Mouse (Mus musculus) heart, adult 18-20 months (tissue): ENCODE results near the gene Eps8l2. TPM values are rescaled to one million over a fixed set of nuclear protein-coding genes. Genes with fewer than 3 reads are reported as not detected.

Experiments used
- DNase-seq, 2 experiments: peaks; one replicate each; pipeline ENCODE4 v3.0.0; 2021 to 2022; ENCODE audit warnings: mixed read lengths in 1 of 2
- long read RNA-seq, 2 experiments: library from polyadenylated mRNA; stranded (forward); transcript quantifications; one replicate each; pipeline ENCODE4 v2.0.0; 2021
- total RNA-seq, 2 experiments: library from RNA; stranded (reverse); gene quantifications; 2 replicates each; pipeline ENCODE4 v1.2.3; 2021

Eps8l2 gene
- total RNA-seq, result 1 to 10 TPM; 1.7 to 3.0 TPM
- long read RNA-seq, experiment 1, partial matches to known transcripts, result 1 of 1 reads
- long read RNA-seq, experiment 1, other reads (novel, unspliced or antisense), result 0 of 1 reads
- long read RNA-seq, experiment 2, result 0 reads

GRCm38 (mm10) chr7:141338576-141339131 is at the start of gene Eps8l2:
Gene Eps8l2 (plus strand): TSS chr7:141338880.
- DNase-seq, result peak in 1 of 2 experiments; percentile 27

DNA sequence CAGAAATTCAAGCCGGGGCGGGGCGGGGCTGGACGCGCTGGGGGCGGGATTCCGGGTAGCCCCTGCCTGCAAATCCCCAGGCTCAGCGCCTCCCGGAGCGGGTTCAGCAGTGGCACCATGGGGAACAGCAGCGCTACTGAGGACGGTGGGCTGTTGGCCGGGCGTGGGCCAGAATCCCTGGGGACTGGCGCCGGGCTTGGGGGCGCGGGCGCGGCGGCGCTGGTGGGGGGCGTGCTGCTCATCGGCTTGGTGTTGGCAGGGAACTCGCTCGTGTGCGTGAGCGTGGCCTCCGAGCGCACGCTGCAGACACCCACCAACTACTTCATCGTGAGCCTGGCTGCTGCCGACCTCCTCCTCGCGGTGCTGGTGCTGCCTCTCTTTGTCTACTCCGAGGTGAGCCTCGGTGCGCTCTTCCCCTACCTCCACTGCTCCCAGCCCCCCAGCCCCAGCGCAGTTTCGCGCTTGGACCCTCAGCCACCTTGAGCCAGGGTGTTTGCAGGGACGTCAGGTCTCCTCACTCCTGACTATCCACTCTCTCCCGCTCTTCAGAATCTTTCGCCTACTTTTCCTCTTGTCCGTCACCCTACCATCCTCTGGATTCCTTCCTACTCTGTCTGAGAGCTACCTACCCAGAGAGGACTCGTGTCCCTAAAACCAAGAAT is 46.6 kb upstream of the Eps8l2 start, which contains the start of gene Drd4:
TSS of gene Drd4 (plus strand) at position 86 of the 662 bp plus-strand sequence.
- DNase-seq, result no peak

DNA sequence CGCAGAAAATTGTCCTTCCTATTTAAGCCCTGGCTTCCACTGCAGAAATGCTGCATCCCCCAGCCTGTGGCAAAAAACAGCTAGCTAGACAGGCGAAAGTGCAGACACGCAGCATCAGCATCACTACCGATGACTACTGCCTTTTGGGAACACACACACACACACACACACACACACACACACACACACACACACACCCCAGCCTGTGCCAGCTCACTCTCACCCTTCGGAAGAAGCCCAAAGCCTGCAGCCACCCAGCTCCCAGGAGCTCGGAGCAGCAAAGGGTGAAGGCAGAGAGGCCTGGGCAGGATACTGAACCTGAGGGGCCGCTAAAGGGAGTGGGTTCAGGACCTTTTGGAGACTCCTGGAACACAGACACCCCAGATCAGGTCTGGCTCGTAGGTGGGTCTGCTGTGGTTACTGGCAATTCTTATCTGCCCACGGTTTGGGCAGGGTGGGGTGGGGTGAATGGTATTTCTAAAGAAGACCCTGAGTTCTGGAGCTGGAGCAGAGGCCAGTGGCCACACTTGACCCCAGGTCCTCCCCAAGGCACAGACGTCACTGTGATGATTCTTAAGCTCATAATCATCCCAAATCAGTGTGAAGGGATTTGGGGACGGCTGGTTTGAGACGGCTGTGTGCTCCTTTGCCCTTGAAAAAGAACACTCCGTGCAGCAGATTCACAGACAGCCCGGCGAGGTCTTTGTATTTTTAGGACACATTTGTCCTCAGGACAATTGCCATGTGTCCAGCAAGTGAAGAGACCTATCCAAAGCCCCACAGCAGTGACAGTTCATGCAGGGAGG is 45.9 kb upstream of the Eps8l2 start:
- DNase-seq, result no peak

DNA sequence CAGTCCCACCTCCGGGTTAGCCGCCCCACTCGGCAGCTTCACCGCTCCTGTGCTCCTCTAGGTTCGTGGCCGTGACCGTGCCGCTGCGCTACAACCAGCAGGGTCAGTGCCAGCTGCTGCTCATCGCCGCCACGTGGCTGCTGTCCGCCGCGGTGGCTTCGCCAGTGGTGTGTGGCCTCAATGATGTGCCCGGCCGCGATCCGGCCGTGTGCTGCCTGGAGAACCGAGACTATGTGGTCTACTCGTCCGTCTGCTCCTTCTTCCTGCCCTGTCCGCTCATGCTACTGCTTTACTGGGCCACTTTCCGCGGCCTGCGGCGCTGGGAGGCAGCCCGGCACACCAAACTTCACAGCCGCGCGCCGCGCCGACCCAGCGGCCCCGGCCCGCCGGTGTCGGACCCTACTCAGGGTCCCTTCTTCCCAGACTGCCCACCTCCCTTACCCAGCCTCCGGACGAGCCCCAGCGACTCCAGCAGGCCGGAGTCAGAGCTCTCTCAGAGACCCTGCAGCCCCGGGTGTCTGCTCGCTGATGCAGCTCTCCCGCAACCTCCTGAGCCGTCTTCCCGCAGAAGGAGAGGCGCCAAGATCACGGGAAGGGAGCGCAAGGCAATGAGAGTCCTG is 44.7 kb upstream of the Eps8l2 start:
- DNase-seq, result peak; percentile 21 to 23

DNA sequence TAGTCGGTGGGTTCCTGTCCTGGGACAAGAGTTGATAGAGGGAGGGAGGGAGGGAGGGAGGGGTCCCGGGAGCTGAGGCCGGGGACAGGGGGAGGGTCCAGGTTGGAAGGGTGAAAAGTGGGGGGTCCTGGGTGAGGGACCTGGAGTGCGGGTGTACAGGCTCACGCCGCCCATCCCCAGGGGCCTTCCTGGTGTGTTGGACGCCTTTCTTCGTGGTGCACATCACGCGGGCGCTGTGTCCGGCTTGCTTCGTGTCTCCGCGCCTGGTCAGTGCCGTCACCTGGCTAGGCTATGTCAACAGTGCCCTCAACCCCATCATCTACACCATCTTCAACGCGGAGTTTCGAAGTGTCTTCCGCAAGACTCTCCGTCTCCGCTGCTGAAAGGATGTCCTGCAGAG is 44.2 kb upstream of the Eps8l2 start:
- no peak for DNase-seq

DNA sequence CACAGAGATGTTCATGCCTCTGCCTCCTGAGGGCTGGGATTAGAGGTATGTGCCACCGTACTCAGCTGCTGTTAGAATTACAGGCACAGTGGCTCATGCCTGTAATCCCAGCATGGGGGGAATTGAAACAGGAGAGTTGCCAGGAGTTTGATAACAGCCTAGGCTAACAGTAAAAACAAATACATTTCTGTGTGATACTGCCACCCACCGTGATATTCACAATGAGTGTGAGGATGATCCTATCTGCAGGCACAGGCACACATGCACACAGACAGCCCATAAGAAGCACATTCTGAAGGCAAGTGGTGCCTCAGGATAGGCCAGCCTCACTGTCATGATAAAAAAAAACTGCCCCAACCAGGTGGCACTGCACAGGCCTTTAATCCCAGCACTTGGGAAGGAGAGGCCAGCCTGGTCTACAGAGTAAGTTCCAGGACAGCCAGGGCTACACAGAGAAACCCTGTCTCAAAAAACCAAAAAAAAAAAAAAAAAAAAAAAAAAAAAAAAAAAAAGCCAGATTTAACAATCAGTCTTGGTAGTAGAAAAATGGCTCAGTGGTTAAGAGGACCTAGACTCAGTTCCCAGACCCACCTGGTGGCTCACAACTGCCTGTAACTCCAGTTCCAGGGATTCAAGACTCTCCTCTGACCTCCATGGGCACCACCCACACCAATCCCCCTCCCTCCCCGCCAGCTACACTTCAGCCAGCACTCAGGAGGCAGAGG is 40.6 kb upstream of the Eps8l2 start:
- DNase-seq, result no peak

GRCm38 (mm10) chr7:141299175-141299574 is 39.5 kb upstream of the Eps8l2 start:
- no peak for DNase-seq

DNA sequence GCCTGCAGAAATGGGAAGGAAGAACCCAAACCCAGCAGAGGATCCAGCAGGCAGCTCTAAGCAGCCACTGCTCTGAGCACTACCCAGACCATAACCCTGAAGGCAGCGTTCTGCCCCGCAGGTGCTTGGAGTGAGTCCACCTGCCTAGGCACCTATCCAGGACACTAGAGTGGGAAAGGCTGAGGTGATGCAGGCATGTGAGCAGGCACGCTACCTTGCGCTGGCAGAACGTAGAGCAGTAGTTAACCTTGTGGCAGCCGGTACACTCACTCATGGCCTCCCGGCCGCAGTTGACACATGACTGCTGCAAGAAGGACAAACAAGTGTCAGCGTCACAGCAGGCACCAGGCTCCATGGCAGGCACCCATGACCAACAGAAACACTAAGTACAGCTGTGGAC is 37.3 kb upstream of the Eps8l2 start:
- DNase-seq, result no peak

- DNase-seq, result no peak
Measured at GRCm38 (mm10) chr7:141302702-141303268, 35.9 kb upstream of the Eps8l2 start.

GRCm38 (mm10) chr7:141304537-141304936 is 34.1 kb upstream of the Eps8l2 start:
- no peak for DNase-seq

- no peak for DNase-seq
Measured at GRCm38 (mm10) chr7:141314416-141314815, 24.3 kb upstream of the Eps8l2 start.

DNA sequence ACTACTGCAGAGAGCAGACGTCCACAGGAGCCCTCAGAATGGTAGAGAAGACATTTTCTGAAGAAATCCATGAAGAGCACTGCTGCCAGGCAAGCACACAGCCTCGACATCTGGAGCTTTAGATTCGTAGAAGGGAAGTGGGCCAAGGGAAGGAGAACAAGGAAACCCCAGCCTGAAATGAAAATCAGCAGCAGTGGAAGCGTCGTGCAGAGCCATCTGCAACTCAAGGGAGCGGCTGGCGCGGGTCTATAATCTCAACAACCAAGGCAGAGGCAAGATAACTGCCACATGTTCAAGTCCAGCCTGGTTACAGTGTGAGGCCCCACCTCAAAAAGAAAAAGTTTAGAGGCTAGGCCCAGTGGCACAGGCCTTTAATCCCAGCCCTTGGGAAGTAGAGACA is 23.6 kb upstream of the Eps8l2 start:
- no peak for DNase-seq

- no peak for DNase-seq
Measured at GRCm38 (mm10) chr7:141315974-141316373, 22.7 kb upstream of the Eps8l2 start.

DNA sequence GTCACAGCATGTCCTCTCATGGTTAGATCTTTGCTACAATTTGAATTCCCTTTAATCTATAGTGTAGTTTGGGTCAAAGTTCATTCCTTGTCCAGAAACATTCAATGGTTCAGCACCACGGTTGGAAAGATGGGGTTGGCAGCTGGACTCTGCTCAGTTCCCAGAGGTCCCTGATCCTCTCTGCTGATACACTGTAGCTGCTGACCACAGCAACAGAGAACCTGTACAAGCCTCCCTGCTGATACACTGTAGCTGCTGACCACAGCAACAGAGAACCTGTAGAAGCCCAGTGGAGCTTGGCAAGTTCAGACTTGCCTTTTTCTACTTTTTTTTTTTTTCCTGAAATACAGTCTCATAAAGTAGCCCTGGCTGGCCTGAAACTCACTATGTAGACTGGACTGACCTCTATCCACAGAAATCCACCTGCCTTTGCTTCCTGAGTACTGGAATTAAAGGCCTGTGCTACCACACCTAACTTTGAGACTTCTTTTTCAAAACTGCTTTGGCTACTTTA is 21.0 kb upstream of the Eps8l2 start:
- no peak for DNase-seq

GRCm38 (mm10) chr7:141319446-141319845 is 19.2 kb upstream of the Eps8l2 start:
- DNase-seq, result no peak

DNA sequence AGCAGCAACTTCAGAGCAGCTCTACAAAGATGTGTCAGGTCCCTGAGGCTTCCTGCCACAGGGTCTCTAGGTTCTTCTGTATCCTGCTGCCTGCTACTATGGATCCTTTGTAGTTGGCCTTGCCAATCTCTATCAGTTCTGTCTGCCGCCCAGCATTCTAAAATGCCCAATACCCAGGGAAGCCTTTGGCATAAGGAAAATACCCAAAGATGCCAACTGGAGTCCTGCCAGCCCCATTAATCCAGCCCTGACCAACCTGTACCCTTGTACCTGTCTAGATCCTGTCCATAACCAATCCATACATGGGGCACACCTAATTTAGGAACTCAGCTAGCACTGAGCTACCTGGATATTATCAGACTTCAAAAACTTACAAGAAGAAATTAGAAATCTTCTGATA is 14.0 kb upstream of the Eps8l2 start:
- DNase-seq, result no peak

DNA sequence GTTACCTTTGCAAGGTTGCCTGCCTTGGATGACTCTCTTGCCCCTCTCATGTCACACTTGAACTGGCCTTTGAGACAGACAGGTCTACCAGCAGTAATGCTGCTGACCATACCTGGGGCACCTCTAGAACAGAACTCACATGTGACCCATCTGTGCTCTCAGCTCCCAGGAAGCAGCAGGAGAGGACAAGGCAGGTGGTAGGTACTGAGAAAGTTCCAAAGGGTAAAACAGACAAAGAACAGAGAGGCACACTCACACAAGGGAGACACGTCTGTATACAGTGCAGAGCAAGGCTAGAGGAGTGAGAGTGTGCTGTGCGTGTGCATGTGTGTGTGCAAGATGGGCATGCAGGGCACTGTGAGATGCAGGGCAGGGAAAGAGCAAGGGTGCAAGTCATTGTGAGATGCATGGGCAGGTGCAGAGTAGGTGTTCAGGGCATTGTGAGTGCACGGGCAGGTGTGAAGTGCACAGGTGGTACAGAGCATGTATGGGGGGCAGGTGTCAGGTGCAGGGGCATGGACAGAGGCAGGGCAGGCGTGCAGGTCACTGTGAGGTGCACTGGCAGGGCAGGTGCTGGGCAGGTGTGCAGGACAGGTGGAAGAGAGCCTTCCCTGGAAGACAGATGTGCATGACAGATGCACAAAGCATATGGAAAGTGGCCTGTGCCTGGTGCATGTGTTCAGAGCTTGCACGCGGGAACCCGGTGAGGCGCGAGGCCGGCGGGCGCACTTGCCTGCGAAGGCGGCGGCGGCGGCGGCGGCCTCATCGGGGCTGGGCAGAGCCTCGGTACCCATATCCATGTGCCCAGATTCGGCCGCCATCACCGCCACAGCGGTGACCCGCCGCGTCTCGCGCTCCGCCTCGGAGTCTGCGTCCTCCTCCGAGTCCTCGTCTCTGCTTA is 11.9 kb upstream of the Eps8l2 start:
- peak in 1 of 2 experiments; percentile 21 for DNase-seq

DNA sequence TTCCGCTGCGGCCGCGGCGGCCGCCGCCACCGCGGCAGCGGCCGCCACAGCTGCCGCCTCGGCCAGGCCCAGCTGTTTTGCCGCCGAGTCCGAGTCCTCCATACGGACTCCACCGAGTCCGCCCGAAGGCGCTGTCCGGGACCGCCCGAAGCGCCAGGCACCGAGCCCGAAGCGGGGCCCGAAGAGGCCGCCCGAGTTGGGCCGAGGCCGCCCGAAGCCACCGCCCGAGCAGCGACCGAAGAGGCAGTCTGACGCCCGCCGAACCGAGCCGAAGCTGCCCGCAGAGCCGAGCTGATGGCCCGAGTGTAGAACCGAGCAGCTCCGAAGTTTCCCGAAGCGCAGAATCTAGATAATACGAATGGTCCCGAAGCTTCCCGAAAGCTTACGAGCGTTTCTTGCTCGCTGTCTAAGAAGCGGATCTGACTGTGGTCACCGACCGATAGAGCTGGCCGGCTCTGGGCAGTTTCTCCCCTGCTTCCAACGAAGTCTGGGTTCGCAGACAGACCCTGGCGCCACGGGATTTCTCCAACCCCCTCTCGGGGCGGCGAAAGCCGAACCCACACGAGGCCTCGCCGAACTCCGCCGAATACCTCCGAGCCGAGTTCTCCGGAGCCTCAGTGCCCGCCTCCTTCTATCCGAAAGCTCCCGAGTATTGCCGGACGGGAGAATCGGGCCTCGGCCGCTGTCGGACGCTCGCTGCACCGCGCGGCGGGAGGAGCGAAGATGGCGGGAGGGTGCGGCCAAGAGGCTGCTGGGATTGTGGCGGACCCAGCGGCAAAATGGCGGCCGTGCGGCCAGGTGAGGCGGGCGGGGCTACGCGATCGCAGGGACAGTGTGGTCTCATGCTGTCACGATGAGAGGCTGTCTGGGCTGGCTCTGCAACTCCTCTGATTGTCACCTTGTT is 11.0 kb upstream of the Eps8l2 start, which contains the start of the genes Deaf1 and Tmem80:
TSS of gene Deaf1 (minus strand) at position 222 of the 904 bp plus-strand sequence.
TSS of gene Tmem80 (plus strand) at position 271 of the 904 bp plus-strand sequence.
- DNase-seq, result peak; percentile 99
